Mouse (Mus musculus) C2C12 (cell line): ENCODE data around the gene Gas7.

Source experiments
- CTCF ChIP-seq: IDR thresholded peaks from one replicate; pipeline ENCODE4 v1.5.1; 2011; ENCODE audit not compliant: control insufficient read depth, insufficient read depth, insufficient read length
- MAX ChIP-seq: IDR thresholded peaks from one replicate; pipeline ENCODE4 v1.6.1; 2011; ENCODE audit warnings: mild to moderate bottlenecking, control low read depth
- USF1 ChIP-seq: IDR thresholded peaks from one replicate; pipeline ENCODE4 v1.6.1; 2011; ENCODE audit warnings: low read depth, mild to moderate bottlenecking, control low read depth, moderate library complexity

GRCm38 (mm10) chr11:67431116-67431645 lies 24.1 kb upstream of the Gas7 start:
- TF ChIP-seq MAX (no peak), USF1 (no peak), CTCF (no peak)
